Mouse (Mus musculus) spleen, adult 2 months (tissue): ENCODE data around the gene F830045P16Rik. TPM values are rescaled to one million over a fixed set of nuclear protein-coding genes. Genes with fewer than 3 reads are reported as not detected.

Experiments used
- DNase-seq, 2 experiments: peaks; one replicate each; pipeline versions ENCODE4 v3.0.0 to v3.0.0-alpha.2; 2012 to 2021; ENCODE audit warnings: low spot score in 2 of 2, low read depth in 1 of 2
- H3K27ac ChIP-seq: fragments of 200-500 bp; 2 replicates; pipeline ENCODE4 v1.5.1; 2012; ENCODE audit warnings: low read length, inconsistent platforms; ENCODE audit not compliant: insufficient read depth
- H3K27me3 ChIP-seq: fragments of 200-500 bp; 2 replicates; pipeline ENCODE4 v1.6.1; 2012; ENCODE audit warnings: mild to moderate bottlenecking, moderate library complexity, low read length, inconsistent platforms; ENCODE audit not compliant: control insufficient read depth, insufficient read depth
- H3K36me3 ChIP-seq: fragments of 200-500 bp; 2 replicates; pipeline ENCODE4 v1.6.1; 2012; ENCODE audit warnings: mild to moderate bottlenecking, low read length, inconsistent platforms; ENCODE audit not compliant: control insufficient read depth, insufficient read depth
- H3K4me1 ChIP-seq: fragments of 200-500 bp; 2 replicates; pipeline ENCODE4 v1.6.1; 2011; ENCODE audit warnings: inconsistent platforms; ENCODE audit not compliant: control insufficient read depth, insufficient read depth, insufficient read length
- H3K4me3 ChIP-seq: fragments of 200-500 bp; 2 replicates; pipeline ENCODE4 v1.5.1; 2011; ENCODE audit warnings: mild to moderate bottlenecking, inconsistent platforms; ENCODE audit not compliant: insufficient read depth, insufficient read length; ENCODE audit errors: extremely low read depth
- CTCF ChIP-seq: fragments of 200-500 bp; IDR thresholded peaks from 2 replicates; pipeline ENCODE4 v1.5.1; 2011; ENCODE audit warnings: mild to moderate bottlenecking, inconsistent platforms; ENCODE audit not compliant: insufficient read depth, insufficient read length, insufficient replicate concordance; ENCODE audit errors: extremely low read depth
- POLR2A ChIP-seq: fragments of 200-500 bp; IDR thresholded peaks from 2 replicates; pipeline ENCODE4 v1.6.1; 2011; ENCODE audit warnings: low read depth, low read length, inconsistent platforms
- WGBS: fragments of 180-500 bp; shearing (Covaris S2); methylation state at CpG from one replicate; pipeline ENCODE4 v1.1.7; 2018; 5-methylcytosine and 5-hydroxymethylcytosine counted together
- polyA plus RNA-seq: library from polyadenylated mRNA; depleted of rRNA; stranded (reverse); fragments of >200 nt; gene quantifications from 2 replicates; pipeline ENCODE4 v1.2.3, GENCODE M21; 2012; rRNA removed

Gene F830045P16Rik
- 0.07 TPM in 1 of 2 replicates, not detected in the other for polyA plus RNA-seq

DNA sequence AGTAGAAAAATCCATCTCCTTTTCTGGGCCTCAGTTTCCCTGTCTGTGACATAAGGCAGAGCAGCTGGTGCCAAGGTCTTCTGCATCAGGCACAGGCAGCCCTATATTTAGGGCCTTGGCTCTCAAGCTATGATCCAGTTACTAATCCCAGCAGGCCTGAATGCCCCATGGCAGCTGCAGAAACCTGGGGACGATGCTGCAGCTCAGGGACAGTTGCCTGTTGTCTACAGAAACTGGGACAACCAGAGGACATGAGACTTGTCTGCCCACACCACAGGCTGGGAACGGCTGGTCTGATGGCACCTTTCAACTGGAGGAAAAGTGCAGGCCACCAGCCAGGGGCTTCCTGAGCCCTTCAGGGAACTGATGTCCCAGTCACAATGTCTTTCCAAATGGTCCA lies at the start of gene F830045P16Rik:
TSS of gene F830045P16Rik (minus strand) at position 226 of the 400 bp plus-strand sequence.
- WGBS: 80% methylated on average over 2 of the region's 2 CpGs
- no peaks in the 10 kb centered on the region for H3K27me3 ChIP-seq
- H3K36me3 ChIP-seq: no peaks in the 10 kb centered on the region
- no peaks in the 10 kb centered on the region for H3K4me1 ChIP-seq
- H3K4me3 ChIP-seq: no peak within 1 kb of the TSS
- DNase-seq: no peak
- no peak within 1 kb of the TSS for H3K27ac ChIP-seq
- TF ChIP-seq CTCF: no peak

DNA sequence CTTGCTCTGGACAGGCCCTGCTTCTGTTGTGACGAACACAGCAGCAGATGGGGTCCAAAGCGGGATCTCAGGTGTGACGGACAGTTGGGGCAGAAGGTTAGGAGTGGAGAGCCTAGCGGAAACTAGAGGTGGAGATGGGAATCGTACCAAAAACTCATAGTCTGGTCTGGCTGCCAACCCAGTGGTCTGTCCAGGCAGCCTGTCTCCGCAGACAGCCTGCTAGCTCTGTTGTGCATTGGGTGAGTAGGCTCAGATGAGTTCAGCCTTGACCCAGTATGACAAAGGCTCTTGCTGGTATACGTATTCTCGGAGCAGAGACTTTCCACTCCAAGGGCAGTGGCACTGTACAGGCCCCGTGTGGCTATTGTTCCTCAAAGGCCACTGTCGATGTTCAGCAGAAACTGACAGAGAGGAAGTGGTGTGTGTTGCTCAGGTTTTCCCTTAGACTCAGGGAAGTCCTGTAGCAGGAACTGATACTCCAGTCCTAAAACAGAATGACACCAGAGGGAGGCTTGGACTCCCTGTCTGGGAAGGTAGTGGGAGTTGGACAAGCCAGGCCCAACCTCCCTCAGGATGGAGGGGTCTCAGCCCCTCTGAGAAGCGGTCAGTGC lies 49.6 kb upstream of the F830045P16Rik start:
- H3K27me3 ChIP-seq: no peaks in the 10 kb centered on the region
- H3K4me3 ChIP-seq: no peak overlapping the region
- H3K27ac ChIP-seq: peak overlapping the region; percentile 54
- peaks cover 7% of the 10 kb centered on the region; the same call in 1 of the 2 replicates for H3K4me1 ChIP-seq
- no peak for TF ChIP-seq CTCF
- TF ChIP-seq POLR2A: no peak
- WGBS: 56% methylated on average over 11 of the region's 11 CpGs
- peak; percentile 33 to 36 for DNase-seq
- no peaks in the 10 kb centered on the region for H3K36me3 ChIP-seq

DNA sequence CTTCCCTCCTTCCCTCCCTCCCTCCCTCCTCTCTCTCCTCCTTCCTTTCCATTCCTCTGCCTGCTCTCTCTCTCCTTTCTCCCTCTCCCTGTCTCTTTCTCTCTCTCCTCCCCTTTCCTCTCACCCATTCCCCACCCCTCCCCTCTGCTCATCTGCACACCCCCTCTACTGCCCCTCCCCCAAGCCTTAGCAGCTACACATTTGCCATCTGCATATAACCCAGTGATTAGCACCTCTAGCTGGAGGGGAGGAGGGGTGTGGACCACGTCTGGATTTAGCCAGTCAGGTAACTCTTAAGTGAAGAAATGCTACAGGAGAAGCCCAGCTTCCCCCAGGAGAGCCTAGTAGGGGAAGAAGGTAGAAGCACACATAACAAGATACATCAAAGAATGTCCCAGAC lies 48.5 kb upstream of the F830045P16Rik start:
- Histone ChIP-seq H3K4me1 (peaks cover 7% of the 10 kb centered on the region; the same call in 1 of the 2 replicates), H3K4me3 (no peak overlapping the region), H3K27me3 (no peaks in the 10 kb centered on the region), H3K36me3 (no peaks in the 10 kb centered on the region), H3K27ac (no peak overlapping the region)
- TF ChIP-seq POLR2A: no peak
- no peak for TF ChIP-seq CTCF
- DNase-seq: no peak
- 68% methylated on average over 1 of the region's 1 CpGs for WGBS

DNA sequence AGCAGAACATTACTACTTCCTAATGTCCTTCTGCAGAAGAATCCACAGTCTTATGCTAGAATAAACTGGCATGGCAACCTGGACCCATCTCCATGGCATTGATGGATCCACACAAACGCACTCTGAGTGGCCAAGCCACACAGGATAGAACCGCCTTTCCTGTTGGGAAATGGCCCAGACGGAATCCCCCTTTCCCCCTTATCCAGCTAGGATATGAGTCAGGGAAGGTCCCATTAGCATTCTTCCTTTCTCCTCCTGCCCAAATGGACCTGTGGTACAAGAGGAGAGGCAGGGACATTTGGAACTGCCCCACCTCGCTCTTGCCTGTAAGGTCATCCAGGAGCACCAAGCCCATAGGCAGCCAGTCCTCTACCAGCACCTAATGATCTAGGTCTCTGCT lies 45.9 kb upstream of the F830045P16Rik start:
- H3K4me1 ChIP-seq: peaks cover 7% of the 10 kb centered on the region; the same call in 1 of the 2 replicates
- H3K36me3 ChIP-seq: no peaks in the 10 kb centered on the region
- no peak overlapping the region for H3K27ac ChIP-seq
- no peaks in the 10 kb centered on the region for H3K27me3 ChIP-seq
- TF ChIP-seq CTCF: no peak
- TF ChIP-seq POLR2A: no peak
- WGBS: 93% methylated on average over 4 of the region's 4 CpGs
- no peak overlapping the region for H3K4me3 ChIP-seq
- no peak for DNase-seq

DNA sequence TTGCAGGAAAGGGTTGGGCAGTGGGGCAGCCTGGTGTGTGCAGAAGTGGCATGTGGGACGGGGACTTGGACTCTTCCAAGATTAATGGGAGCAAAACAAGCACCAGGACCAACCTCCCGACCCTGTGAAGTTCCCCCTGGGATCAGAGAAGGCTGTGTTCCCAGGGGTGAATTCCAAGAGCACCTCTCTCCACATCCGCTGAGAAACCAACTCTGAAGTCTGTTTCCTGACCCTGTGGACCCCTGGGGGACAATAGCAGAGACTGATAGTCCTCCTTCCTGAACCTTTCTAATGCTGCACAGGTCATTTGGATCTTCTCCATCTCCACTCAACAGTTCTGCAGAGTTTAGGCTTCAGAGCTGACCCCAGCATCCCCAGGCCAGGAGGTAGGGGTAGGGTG lies 45.4 kb upstream of the F830045P16Rik start:
- TF ChIP-seq POLR2A (no peak), CTCF (no peak)
- H3K36me3 ChIP-seq: no peaks in the 10 kb centered on the region
- no peaks in the 10 kb centered on the region for H3K27me3 ChIP-seq
- DNase-seq: no peak
- H3K27ac ChIP-seq: no peak overlapping the region
- 72% methylated on average over 3 of the region's 3 CpGs for WGBS
- no peak overlapping the region for H3K4me3 ChIP-seq
- peaks cover 7% of the 10 kb centered on the region; the same call in 1 of the 2 replicates for H3K4me1 ChIP-seq

- H3K27me3 ChIP-seq: no peaks in the 10 kb centered on the region
- TF ChIP-seq CTCF (no peak), POLR2A (no peak)
- H3K4me1 ChIP-seq: peaks cover 2% of the 10 kb centered on the region; the same call in 1 of the 2 replicates
- H3K36me3 ChIP-seq: no peaks in the 10 kb centered on the region
- H3K4me3 ChIP-seq: no peak overlapping the region
- 76% methylated on average over 4 of the region's 4 CpGs for WGBS
- no peak for DNase-seq
- H3K27ac ChIP-seq: no peak overlapping the region
These were observed 44.3 kb upstream of the F830045P16Rik start for GRCm38 (mm10) chr2:129580656-129581055.
